Mouse (Mus musculus): Measurements from ENCODE around the gene Vmn1r3. TPM values are rescaled to one million over a fixed set of nuclear protein-coding genes. Genes with fewer than 3 reads are reported as not detected.
"Not testable (repeated sequence)": the region's sequence is repeated elsewhere in the genome, so short reads cannot be mapped to it uniquely, and the experiment has no call there.

Vmn1r3 gene
- total RNA-seq (2017), result not detected in 2 replicates

DNA sequence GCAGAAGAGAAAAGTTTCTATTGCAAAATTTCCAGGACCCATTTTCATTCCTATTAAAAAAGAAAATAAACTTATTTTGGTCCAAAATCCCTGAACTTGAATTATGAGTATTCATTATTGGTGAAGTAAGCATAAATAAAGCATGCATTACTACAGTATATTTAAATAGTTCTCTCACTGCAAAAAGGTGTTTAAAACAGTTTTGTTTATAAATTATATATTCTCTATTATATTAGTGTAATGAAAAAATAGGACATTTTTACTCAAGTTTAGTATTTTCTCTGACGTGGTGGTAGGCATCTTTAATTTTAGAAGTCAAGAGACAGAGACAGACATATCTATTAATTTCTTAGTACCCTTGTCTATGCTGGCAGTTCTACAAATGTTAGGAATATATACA is at the start of gene Vmn1r3:
TSS of gene Vmn1r3 (minus strand) at position 101 of the 400 bp plus-strand sequence.
- not testable (repeated sequence) for ATAC-seq (replicated peaks; ENCODE audit: low read depth, poor library complexity, severe bottlenecking)

DNA sequence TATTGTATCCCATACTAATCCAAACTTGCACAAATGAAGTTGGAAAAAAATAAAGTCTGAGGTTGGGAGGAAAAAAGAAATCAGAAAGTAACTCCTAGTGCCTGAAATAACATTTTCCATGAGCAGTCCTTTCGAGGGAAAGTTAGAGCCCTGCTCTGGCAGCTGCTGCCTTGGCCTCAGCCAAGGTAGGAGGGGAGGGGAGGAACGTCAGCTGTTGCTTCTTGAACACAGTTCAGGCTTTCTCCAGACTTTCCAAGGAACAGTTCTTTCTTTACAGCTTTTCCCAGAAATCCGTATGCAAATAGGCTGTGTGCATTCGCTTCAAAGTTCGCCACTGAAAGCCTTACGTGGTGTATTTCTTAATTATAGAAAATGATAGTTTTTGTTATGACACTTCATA is 46.9 kb upstream of the Vmn1r3 start:
- ATAC-seq (replicated peaks; ENCODE audit: low read depth, poor library complexity, severe bottlenecking), result no peak

DNA sequence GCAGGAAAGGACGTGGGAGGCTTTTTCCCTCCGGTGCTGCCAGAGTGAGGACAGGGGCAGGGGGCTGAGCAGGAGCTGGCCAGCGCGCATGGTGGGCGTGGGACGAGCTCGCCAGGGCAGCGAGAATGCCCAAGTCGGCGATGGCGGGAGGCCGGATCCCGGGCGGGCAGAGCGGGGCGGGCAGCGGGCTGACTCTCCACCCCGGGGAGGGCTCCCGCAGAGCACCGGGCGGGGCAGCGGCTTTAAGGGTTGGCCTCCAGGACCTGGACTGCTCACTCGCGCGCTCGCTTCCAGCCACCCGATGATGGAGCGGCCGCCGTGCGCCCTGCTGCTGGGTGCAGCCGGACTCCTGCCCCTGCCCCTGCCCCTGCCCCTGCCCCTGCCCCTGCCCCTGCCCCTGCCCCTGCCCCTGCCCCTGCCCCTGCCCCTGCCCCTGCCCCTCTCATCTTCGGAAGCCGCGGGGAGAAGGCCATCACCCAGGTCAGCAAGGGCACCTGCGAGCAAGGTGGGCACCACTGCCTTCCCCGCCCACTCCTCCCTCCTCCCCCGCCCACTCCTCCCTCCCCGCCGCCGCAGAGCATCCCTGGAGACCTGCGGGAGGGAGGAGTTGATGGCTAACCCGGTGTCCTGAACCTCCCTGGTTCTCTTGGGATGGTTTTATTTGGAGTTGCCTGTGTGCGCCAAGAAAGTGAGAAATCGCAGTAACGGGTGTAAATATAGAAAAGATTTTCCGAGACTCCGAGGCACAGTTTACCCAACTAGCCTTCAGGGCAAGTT is 45.9 kb upstream of the Vmn1r3 start:
- ATAC-seq (replicated peaks; ENCODE audit: low read depth, poor library complexity, severe bottlenecking), result peak; percentile 75

DNA sequence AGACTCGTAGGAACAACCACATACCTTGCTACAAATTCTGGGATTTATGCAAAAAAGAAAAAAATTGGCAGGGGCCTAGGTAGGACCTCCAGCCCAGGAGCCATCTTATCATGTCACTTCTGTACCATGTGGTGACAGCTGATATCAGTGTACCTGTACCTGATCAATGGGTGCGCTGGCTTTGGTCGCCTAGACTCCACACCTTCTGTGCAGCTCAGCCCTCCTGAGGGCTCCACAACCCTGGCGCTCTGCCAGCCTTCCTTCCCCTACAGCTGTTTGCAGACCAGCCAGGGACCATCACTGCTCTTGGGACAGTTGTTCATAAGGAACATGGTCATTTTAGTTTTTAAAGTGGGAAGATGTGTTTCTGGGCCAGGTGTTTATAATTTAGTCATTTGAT is 44.4 kb upstream of the Vmn1r3 start:
- ATAC-seq (replicated peaks; ENCODE audit: low read depth, poor library complexity, severe bottlenecking), result no peak

DNA sequence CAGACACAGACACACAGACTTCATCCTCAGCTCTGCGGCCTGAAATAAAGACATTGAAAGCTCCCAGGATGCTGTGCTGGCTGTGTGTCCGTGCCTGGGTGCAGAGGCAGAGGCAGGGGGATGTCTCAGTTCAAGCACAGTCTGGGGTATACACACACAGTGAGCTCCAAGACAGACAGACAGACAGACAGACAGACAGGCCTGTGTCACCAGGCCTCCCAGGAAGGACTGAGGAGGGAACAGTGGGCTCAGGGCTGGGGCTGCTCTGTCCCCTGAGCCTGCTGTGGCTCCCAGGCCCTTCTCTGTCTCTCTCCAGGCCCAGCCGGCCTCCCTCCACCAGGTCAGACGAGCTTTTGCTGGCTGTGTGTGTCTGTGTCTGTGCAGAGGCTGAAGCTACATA is 43.3 kb upstream of the Vmn1r3 start:
- peak; percentile 8; the same call in 1 of the 2 replicates for ATAC-seq (replicated peaks; ENCODE audit: low read depth, poor library complexity, severe bottlenecking)

DNA sequence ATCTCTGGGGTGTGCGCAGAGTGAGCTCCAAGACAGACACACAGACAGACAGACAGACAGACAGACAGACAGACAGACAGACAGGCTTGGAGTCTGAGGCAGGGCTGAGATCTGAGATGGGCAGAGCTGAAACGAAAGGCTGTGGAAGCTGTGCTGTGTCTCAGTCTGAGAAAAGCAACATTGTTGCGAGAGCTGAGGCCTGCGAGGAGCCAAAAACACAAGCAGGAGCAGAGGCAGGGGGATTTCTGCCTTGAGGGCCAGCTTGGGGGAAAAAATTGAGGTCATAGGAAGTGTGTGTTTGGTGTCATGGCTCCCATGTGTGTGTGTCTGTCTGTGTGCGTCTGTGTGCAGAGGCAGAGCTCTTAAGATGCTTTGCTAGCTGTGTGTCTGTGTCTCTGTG is 42.6 kb upstream of the Vmn1r3 start:
- no peak for ATAC-seq (replicated peaks; ENCODE audit: low read depth, poor library complexity, severe bottlenecking)

DNA sequence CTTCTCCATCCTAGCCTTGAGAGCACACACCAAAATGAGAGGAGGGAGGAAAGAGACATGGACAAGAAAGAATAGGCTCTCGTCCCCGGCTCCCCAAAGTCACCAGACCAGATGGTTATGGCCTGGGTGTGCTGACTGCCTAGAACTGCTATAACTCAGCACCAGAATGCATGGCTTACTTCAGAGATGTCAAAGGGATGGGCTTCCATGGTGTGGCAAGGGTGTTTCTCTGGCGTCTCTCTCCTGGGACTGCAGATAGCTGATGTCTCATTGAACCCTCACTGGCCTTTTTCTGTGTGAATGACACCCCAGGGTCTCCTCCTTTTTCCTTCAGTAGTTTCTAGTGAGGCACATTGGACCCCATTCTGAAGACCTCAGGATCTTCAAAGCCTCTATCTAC is 41.3 kb upstream of the Vmn1r3 start:
- ATAC-seq (replicated peaks; ENCODE audit: low read depth, poor library complexity, severe bottlenecking), result no peak

DNA sequence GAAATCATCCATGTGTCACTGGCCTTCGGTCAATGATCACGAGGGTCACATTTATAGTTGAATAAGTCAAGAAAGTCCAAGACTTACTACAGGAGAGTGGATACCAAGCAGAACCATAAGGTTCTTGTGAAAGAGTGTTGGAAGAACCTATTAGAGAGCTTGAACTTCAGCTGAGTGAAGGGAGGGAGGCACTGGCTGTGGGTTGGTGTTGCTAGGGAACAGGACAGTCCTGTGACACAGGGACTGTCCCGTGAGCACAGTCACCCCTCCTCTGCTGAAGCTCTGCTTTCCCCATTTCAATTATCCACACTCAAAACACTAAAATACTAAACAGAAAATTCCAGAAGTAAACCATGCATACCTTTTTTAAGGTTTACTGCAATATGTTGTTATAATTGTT is 40.3 kb upstream of the Vmn1r3 start:
- ATAC-seq (replicated peaks; ENCODE audit: low read depth, poor library complexity, severe bottlenecking), result not testable (repeated sequence)

DNA sequence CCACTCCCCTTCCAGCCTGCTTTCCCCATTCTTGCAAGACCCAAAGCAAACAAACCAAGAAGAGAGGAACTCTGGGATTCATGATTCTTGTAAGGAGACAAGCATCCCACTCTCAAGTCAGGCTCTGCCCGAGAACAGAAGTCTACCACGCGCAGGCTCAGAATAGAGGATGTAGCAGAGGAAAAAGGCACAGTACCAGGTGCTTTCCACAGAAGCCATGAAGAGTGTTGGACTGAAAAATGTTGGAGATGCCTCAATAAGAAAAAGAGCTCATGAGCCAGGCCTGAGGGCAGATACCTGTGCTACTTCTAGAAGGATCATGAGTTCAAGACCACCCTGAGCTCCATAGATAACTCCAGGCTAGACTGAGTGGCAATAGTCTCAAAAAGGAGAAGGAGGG is 39.7 kb upstream of the Vmn1r3 start:
- ATAC-seq (replicated peaks; ENCODE audit: low read depth, poor library complexity, severe bottlenecking), result not testable (repeated sequence)

DNA sequence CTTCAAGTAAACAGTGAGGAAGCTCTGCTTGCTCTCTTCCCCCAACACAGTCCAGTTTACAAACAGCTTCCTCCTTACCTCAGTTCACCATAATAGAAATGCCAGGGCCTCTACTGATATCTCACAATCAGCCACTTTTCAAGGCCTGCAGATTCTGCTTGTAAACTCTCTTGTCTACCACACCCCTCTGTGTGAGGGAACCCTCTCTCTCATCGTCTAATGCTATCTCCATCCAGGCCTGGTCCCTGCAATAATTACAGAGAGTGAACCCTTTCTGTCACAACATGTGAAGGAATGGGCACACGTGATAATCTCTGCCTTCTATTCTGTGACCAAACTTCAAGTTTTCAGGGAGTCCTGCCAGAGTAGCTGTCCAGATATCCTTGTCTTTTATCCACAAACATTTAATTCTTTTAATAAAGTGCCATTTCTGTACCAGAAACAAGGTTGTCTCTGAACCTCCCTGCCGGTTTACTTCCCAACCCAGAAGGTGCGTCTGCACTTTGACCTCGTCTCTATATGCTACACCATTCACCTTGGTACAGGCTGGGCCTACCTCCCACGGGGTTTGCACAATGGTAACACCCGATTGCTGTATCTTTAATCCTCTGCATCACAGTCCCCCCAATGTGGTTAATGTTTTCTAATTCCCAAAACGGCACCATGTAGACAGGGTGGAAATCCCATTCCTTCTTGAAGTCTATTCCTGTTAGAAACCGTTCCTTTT is 38.5 kb upstream of the Vmn1r3 start:
- not testable (repeated sequence) for ATAC-seq (replicated peaks; ENCODE audit: low read depth, poor library complexity, severe bottlenecking)

DNA sequence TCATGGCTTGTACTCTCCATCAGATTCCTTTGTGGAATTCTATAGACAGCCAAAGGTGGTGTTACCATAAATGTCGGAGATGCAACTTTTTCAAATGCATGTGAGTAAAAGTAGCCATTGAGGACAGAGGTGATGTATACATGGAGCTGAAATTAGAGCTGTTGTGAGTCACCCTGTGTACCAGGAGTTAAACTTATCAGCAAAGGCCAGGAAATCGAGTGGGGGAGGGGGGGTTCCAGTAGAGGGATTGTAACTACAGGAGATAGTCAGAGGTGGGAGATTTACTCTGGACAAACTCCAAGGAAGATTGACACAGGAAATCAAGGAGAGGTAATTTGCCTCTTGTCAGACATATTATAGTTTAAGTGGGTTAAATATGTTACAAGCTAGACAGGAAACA is 31.2 kb upstream of the Vmn1r3 start:
- ATAC-seq (replicated peaks; ENCODE audit: low read depth, poor library complexity, severe bottlenecking), result not testable (repeated sequence)

DNA sequence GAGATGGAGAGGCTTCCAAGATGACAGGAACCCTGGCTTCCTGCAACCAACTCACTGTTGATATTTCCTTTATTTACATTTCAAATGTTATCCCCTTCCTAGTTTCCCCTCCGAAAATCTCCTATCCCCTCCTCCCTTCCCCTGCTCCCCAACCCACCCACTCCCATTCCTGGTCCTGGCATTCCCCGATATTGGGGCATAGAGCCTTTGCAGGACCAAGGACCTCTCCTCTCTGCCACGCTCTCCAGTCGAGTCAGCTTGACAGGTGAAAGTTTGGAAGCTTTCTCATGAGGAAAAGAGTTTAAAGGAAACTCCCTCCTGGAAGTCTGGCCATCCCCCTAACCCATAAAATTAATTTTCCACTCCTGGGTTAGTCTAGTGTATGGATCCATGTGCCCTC is 28.2 kb upstream of the Vmn1r3 start:
- not testable (repeated sequence) for ATAC-seq (replicated peaks; ENCODE audit: low read depth, poor library complexity, severe bottlenecking)

DNA sequence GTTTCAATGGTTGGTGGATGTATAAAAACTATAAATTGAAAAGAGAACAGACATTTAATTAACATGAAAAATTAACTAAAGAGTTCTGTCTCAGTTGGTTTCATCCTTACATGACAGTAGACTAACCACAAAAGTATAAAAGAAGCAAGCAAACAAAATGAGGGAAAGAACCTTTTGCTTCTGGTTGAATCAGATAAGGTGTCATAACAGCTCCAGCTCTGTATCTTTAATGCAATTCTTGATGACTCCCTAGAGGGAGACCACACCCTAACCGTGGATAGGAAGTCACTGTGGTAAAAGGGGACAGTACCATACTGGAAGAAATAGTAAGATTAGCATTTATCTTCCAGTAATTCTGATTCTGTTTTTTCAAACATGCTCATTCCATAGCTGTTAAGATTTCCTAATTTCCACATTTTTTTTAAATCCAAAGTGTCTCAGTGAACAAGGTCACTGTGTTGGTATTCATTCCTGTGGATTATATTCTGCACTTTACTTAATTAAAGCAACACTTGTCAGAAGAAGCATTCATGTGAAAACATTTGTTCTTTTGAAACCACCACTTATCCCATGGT is 24.6 kb upstream of the Vmn1r3 start:
- peak; percentile 97 for ATAC-seq (replicated peaks; ENCODE audit: low read depth, poor library complexity, severe bottlenecking)

DNA sequence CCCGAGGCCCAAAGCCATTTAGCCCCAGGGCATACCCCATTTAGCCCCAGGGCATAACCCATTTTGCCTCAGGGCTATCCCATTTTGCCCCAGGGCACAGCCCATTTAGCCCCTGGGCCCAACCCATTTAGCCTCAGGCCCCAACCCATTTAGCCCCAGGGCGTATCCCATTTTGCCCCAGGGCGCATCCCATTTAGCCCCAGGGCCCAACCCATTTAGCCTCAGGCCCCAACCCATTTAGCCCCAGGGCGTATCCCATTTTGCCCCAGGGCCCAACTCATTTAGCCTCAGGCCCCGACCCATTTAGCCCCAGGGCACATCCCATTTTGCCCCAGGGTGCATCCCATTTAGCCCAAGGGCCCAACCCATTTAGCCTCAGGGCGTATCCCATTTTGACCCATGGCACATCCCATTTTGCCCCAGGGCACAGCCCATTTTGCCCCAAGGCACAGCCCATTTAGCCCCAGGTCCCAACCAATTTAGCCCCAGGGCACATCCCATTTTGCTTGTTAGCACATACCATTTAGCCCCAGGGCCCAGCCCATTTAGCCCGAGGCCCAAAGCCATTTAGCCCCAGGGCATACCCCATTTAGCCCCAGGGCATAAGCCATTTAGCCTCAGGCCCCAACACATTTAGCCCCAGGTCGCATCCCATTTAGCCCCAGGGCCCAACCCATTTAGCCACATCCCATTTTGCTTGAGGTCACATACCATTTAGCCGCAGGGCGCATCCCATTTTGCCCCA is 8.2 kb downstream of the Vmn1r3 start:
- not testable (repeated sequence) for ATAC-seq (replicated peaks; ENCODE audit: low read depth, poor library complexity, severe bottlenecking)

DNA sequence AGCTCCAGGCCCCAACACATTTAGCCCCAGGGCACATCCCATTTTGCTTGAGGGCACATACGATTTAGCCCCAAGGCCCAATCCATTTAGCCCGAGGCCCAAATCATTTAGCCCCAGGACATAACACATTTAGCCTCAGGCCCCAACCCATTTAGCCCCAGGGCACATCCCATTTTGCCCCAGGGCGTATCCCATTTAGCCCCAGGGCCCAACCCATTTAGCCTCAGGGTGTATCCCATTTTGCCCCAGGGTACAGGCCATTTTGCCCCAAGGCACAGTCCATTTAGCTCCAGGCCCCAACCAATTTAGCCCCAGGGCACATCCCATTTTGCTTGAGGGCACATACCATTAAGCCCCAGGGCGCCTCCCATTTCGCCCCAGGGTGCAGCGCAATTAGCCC is 9.0 kb downstream of the Vmn1r3 start:
- not testable (repeated sequence) for ATAC-seq (replicated peaks; ENCODE audit: low read depth, poor library complexity, severe bottlenecking)

DNA sequence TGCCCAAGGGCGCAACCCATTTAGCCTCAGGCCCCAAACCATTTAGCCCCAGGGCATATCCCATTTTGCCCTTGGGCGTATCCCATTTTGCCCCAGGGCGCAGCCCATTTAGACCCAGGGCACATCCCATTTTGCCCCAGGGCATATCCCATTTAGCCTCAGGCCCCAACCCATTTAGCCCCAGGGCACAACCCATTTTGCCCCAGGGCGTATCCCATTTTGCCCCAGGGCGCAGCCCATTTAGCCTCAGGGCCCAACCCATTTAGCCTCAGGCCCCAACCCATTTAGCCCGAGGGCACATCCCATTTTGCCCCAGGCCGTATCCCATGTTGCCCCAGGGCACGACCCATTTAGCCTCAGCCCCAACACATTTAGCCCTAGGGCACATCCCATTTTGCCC is 9.4 kb downstream of the Vmn1r3 start:
- not testable (repeated sequence) for ATAC-seq (replicated peaks; ENCODE audit: low read depth, poor library complexity, severe bottlenecking)

DNA sequence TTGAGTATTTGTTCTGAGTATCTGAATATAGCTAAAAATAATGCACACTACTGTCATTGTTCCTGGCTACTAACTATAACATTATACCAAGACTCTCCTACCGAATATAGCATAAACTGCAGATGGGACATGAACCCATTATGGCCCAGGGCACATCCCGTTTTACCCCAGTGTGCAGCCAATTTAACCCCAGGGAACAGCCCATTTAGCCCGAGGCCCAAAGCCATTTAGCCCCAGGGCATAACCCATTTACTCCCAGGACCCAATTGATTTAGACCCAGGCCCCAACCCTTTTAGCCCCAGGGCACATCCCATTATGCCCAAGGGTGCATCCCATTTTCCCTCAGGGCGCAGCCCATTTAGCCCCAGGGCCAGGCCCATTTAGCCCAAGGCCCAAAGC is 10.6 kb downstream of the Vmn1r3 start:
- not testable (repeated sequence) for ATAC-seq (replicated peaks; ENCODE audit: low read depth, poor library complexity, severe bottlenecking)

DNA sequence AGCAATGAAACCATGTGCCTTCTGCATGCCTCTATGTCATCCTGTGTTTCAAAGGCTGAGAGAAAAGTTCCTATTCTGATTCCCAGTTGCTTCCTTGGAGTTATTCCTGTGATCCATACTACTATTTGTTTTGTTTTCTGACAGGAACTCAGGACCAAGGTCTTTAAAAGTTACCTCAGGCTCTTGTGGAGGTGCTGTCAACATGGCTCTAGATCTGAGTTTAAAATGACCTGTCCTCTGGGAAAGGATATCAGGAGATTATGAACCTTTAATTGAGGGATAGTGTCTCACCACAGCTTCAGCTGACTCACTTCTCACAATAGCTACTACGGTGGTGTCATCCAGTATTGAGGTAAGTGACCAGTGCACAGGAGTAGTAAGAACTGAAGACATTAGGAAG is 18.1 kb downstream of the Vmn1r3 start, which contains the start of gene Vmn1r2:
TSS of gene Vmn1r2 (plus strand) at position 301 of the 400 bp plus-strand sequence.
- ATAC-seq (replicated peaks; ENCODE audit: low read depth, poor library complexity, severe bottlenecking), result not testable (repeated sequence)

DNA sequence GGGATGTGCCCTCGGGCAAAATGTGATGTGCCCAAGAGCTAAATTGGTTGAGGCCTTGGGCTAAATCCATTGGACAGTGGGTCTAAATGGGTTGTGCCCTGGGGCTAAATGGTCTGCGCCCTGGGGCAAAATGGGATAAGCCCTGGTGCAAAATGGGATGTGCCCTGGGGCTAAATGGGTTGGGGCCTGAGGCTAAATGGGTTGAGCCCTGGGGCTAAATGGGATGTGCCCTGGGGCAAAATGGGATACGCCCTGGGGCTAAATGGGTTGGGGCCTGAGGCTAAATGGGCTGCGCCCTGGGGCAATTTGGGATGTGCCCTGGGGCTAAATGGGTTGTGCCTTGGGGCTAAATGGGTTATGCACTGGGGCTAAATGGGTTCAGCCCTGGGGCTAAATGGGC is 20.1 kb downstream of the Vmn1r3 start:
- peak; percentile 45; the same call in 1 of the 2 replicates for ATAC-seq (replicated peaks; ENCODE audit: low read depth, poor library complexity, severe bottlenecking)

DNA sequence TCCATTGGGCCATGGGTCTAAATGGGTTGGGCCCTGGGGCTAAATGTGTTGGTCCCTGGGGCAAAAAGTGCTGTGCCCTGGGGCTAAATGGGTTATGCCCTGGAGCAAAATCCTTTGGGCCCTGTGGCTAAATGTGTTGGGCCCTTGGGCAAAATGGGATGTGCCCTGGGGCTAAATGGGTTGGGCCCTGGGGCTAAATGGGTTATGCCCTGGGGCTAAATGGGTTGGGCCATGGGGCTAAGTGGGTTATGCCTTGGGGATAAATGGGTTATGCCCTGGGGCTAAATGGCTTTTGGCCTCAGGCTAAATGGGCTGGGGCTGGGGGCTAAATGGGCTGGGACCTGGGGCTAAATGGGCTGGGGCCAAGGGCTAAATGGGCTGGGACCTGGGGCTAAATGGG is 20.7 kb downstream of the Vmn1r3 start:
- not testable (repeated sequence) for ATAC-seq (replicated peaks; ENCODE audit: low read depth, poor library complexity, severe bottlenecking)
